Mouse (Mus musculus) E14TG2a.4 (cell line): Measurements from ENCODE around the gene Tifa.
A peak's percentile ranks its signal among the peaks of the same experiment; 100 is the strongest.
"Not testable (repeated sequence)": the region's sequence is repeated elsewhere in the genome, so short reads cannot be mapped to it uniquely, and the experiment has no call there.

Experiments used
- H3K27me3 ChIP-seq: 2 replicates; pipeline ENCODE4 v1.6.1; 2014; ENCODE audit warnings: low read length, control low read depth; ENCODE audit not compliant: insufficient read depth
- H3K36me3 ChIP-seq: 2 replicates; pipeline ENCODE4 v1.6.1; 2014; ENCODE audit warnings: low read length, control low read depth; ENCODE audit not compliant: insufficient read depth
- H3K4me1 ChIP-seq: replicated peaks from 2 replicates; pipeline ENCODE4 v1.6.1; 2014; ENCODE audit warnings: low read depth, low read length, control low read depth
- H3K4me3 ChIP-seq: replicated peaks from 2 replicates; pipeline ENCODE4 v1.5.1; 2014; ENCODE audit warnings: mild to moderate bottlenecking, low read length
- H3K9me3 ChIP-seq: 2 replicates; pipeline ENCODE4 v1.6.1; 2014; ENCODE audit warnings: low read length, control low read depth
- CTCF ChIP-seq: conservative IDR thresholded peaks from 2 replicates; pipeline ENCODE4 v1.5.1; 2014; ENCODE audit warnings: low read length
- NANOG ChIP-seq: IDR thresholded peaks from 2 replicates; pipeline ENCODE4 v1.6.1; 2014; ENCODE audit warnings: borderline replicate concordance, low read length, mixed read lengths
- POU5F1 ChIP-seq: IDR thresholded peaks from 2 replicates; pipeline ENCODE4 v1.6.1; 2014; ENCODE audit warnings: low read length, borderline replicate concordance

Gene Tifa

GRCm38 (mm10) chr3:127780021-127780644 is 9.5 kb upstream of the Tifa start, which contains the start of gene Alpk1:
Gene Alpk1, minus strand, starts transcription at chr3:127780527.
- H3K36me3 ChIP-seq: no peaks in the 10 kb centered on the region
- no peaks in the 10 kb centered on the region for H3K9me3 ChIP-seq
- H3K4me3 ChIP-seq: peak within 1 kb of the TSS; percentile 63
- TF ChIP-seq CTCF (peak; percentile 43), NANOG (no peak), POU5F1 (no peak)
- H3K27me3 ChIP-seq: peaks cover 21% of the 10 kb centered on the region
- H3K4me1 ChIP-seq: peaks cover 5% of the 10 kb centered on the region

- TF ChIP-seq NANOG: no peak
- no peak for TF ChIP-seq CTCF
- TF ChIP-seq POU5F1: no peak
- Histone ChIP-seq H3K4me1 (peaks cover 5% of the 10 kb centered on the region), H3K4me3 (no peak overlapping the region), H3K36me3 (no peaks in the 10 kb centered on the region), H3K27me3 (peaks cover 21% of the 10 kb centered on the region), H3K9me3 (0 out of 2 replicates have a peak, but pooled peaks cover 2% of the 10 kb centered on the region)
Measured at GRCm38 (mm10) chr3:127780921-127781320, 8.7 kb upstream of the Tifa start.

- Histone ChIP-seq H3K27me3 (peaks cover 34% of the 10 kb centered on the region), H3K9me3 (0 out of 2 replicates have a peak, but pooled peaks cover 2% of the 10 kb centered on the region), H3K4me3 (no peak overlapping the region), H3K36me3 (no peaks in the 10 kb centered on the region), H3K4me1 (peaks cover 5% of the 10 kb centered on the region)
- TF ChIP-seq POU5F1: no peak
- TF ChIP-seq CTCF: no peak
- no peak for TF ChIP-seq NANOG
Measured at GRCm38 (mm10) chr3:127782921-127783320, 6.7 kb upstream of the Tifa start.

DNA sequence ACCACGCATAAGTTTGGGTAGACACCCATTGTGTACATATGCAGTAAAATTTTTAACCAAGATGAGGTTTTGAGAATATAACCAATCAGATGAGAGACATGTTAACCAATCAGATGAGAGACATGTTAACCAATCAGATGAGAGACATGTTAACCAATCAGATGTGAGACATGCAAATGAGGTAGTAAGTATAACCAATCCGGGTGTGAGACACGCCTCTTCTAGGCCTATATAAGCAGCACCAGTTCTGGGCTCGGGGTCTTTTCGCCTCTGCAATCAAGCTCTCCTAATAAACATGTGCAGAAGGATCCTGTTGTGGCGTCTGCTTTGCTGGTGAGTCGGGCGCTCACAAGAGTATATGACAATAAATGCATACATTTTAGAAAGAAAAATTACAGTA is 5.9 kb upstream of the Tifa start:
- not testable (repeated sequence) for H3K4me1 ChIP-seq, H3K9me3 ChIP-seq, H3K36me3 ChIP-seq, H3K4me3 ChIP-seq
- H3K27me3 ChIP-seq: peaks cover 42% of the 10 kb centered on the region

DNA sequence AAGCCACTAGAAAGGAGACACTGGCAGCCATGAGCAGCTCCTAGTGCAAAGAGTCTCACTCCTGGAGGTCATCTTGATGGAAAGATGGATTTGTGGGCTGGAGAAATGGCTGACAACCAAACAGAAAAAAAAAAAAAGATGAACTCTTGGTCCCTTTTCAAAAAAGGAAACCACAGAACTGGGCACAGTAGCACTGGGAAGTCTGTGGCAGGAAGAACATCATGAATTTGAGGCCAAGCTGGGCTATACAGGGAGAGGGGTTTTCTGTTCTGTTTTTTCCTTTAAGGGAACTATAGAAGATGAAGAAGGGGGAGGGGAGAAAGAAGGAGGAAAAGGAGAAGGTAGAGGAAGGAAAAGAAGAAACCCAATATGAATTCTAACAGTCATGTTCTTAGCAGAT is 2.6 kb upstream of the Tifa start:
- H3K4me3 ChIP-seq: no peak overlapping the region
- peaks cover 51% of the 10 kb centered on the region for H3K27me3 ChIP-seq
- H3K36me3 ChIP-seq: no peaks in the 10 kb centered on the region
- TF ChIP-seq POU5F1 (no peak), NANOG (no peak), CTCF (no peak)
- 0 out of 2 replicates have a peak, but pooled peaks cover 2% of the 10 kb centered on the region for H3K9me3 ChIP-seq
- no peaks in the 10 kb centered on the region; the same call in 1 of the 2 replicates for H3K4me1 ChIP-seq

DNA sequence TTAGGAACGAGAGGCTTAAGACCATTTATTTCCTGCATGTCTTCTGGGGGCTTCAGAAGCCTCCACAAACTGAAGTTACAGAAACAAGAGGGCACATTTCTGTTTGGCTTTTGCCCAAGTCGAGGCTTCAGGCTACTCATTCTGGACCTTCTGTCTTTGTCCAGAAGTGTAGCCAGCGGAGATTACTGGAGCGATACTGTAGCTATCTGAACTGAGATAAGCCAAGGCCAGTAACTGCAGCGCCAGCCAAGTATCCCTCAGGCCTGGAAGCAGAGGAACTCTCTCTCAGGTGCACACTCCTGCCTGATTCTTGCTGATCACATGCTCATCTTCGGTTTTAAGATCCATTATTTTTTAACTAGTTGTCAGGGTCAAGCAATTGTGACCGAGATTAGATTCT is 1.6 kb upstream of the Tifa start:
- TF ChIP-seq POU5F1 (no peak), NANOG (no peak), CTCF (no peak)
- H3K4me1 ChIP-seq: no peaks in the 10 kb centered on the region; the same call in 1 of the 2 replicates
- H3K27me3 ChIP-seq: peaks cover 54% of the 10 kb centered on the region
- H3K36me3 ChIP-seq: no peaks in the 10 kb centered on the region
- H3K9me3 ChIP-seq: 0 out of 2 replicates have a peak, but pooled peaks cover 2% of the 10 kb centered on the region
- no peak overlapping the region for H3K4me3 ChIP-seq

DNA sequence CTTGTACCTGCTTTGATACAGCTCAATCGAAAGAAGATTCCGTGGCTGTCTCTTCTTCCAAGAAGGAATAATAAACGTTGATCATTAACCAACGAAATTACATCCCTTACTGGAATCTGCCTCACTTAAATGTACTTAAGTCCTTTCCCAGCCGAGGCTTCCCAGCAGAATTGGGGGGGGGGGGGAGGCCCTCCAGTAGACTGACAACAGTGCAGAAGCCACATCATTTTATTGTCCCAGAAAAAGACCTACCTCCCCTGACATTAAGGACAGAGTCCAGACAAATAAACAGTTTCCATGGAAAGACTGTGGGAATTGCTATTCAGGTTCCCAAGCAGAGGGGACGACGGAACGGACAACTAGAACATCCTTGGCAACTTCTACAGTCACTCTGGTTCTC is 686 bp upstream of the Tifa start:
- peaks cover 54% of the 10 kb centered on the region for H3K27me3 ChIP-seq
- H3K36me3 ChIP-seq: no peaks in the 10 kb centered on the region
- TF ChIP-seq CTCF: no peak
- 0 out of 2 replicates have a peak, but pooled peaks cover 2% of the 10 kb centered on the region for H3K9me3 ChIP-seq
- H3K4me3 ChIP-seq: no peak overlapping the region
- no peaks in the 10 kb centered on the region; the same call in 1 of the 2 replicates for H3K4me1 ChIP-seq

GRCm38 (mm10) chr3:127790234-127791055 is 840 bp downstream of the Tifa start:
- Histone ChIP-seq H3K27me3 (peaks cover 54% of the 10 kb centered on the region), H3K4me1 (no peaks in the 10 kb centered on the region; the same call in 1 of the 2 replicates), H3K4me3 (peak overlapping the region; percentile 73), H3K36me3 (no peaks in the 10 kb centered on the region), H3K9me3 (0 out of 2 replicates have a peak, but pooled peaks cover 2% of the 10 kb centered on the region)
- TF ChIP-seq NANOG (no peak), POU5F1 (no peak), CTCF (no peak)
